Mouse (Mus musculus): Measurements from ENCODE around the gene Steap2. TPM values are rescaled to one million over a fixed set of nuclear protein-coding genes. Genes with fewer than 3 reads are reported as not detected.

Steap2 gene
- polyA plus RNA-seq, 1 experiment from 2014 or later: 6.3 TPM

DNA sequence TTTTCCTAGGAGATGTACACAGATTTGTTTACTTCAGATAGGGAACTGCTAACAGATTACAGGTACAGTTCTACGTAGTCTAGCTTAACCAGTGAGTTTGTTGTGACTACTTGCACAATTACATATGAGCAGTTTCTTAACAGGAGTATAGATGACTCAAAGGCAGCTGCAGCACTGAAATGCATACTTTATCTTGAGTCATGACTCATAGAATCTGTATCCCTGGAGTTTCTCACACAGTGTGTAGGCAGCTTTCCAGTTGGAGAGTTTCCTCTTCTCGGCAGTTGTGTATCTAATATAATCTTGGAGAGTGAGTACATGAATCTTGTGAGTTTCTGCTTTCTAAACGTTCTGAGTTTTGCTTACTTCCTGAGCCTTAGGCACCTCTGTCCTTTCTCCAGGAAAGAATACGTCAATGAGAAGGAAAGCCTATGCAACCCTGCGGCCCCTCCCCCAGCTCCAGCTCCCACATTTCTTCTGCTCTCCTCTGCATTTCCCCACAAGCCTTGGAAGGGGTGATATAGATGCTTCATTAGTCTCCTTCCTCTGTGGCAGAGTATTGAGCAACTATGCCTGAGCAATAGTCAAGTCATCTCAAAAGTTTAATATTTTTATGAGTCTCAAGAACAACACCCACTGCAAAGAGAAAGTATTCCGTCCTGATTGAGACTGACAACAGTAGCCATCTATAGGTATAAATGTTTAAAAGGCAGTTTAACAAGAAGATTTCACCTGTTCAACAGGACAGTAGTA, 45.4 kb downstream of the Steap2 start:
- DNase-seq (ENCODE audit: low spot score, missing footprints) (no peak), ATAC-seq (ENCODE audit: low FRiP score) (no peak)
- no peak overlapping the region for H3K4me3 ChIP-seq (ENCODE audit: low read depth, low read length)
- H3K27ac ChIP-seq (ENCODE audit: low read depth, low read length): no peak overlapping the region
- no peak overlapping the region for H3K9ac ChIP-seq (ENCODE audit: low read length)
- no peaks in the 10 kb centered on the region for H3K9me3 ChIP-seq (ENCODE audit: control insufficient read depth, low read length)
- no peaks in the 10 kb centered on the region for H3K4me1 ChIP-seq (ENCODE audit: control insufficient read depth, insufficient read depth, low read length)
- no peaks in the 10 kb centered on the region for H3K36me3 ChIP-seq (ENCODE audit: control insufficient read depth, insufficient read depth, low read length)
- WGBS: 81% methylated on average over 6 of the region's 6 CpGs
- H3K27me3 ChIP-seq (ENCODE audit: control insufficient read depth, insufficient read depth, low read length): no peaks in the 10 kb centered on the region
- no peak overlapping the region for H3K4me2 ChIP-seq

- no peak overlapping the region for H3K4me3 ChIP-seq (ENCODE audit: low read depth, low read length)
- DNase-seq (ENCODE audit: low spot score, missing footprints) (no peak), ATAC-seq (ENCODE audit: low FRiP score) (peak; percentile 61; the same call in 1 of the 2 replicates)
- H3K4me1 ChIP-seq (ENCODE audit: control insufficient read depth, insufficient read depth, low read length): no peaks in the 10 kb centered on the region
- H3K4me2 ChIP-seq: no peak overlapping the region
- no peak overlapping the region for H3K9ac ChIP-seq (ENCODE audit: low read length)
- H3K9me3 ChIP-seq (ENCODE audit: control insufficient read depth, low read length): no peaks in the 10 kb centered on the region
- WGBS: 13% methylated on average over 1 of the region's 1 CpGs
- H3K27ac ChIP-seq (ENCODE audit: low read depth, low read length): no peak overlapping the region
- no peaks in the 10 kb centered on the region for H3K36me3 ChIP-seq (ENCODE audit: control insufficient read depth, insufficient read depth, low read length)
- no peaks in the 10 kb centered on the region for H3K27me3 ChIP-seq (ENCODE audit: control insufficient read depth, insufficient read depth, low read length)
Observed at GRCm38 (mm10) chr5:5646173-5646572, 48.2 kb downstream of the Steap2 start.

DNA sequence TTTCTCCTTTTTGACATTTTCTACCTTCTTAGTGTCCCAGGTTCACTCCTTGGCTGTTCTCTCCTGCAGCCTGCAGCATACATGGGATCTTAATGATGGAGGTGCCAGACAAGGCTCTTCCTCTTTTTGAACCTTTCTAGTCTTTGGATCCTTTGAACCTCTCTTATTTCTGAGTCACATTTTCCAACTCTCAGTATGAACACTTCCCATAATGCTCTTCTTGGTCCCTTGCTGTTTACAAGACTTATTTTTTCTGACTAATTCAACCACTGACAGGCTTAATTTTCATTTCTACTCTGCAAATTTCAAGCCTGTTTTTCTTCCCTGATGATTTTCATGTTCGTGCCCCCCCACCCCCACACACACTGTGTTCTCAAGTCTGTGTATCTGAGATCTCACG, 55.9 kb downstream of the Steap2 start:
- ATAC-seq (ENCODE audit: low FRiP score): no peak
- no peak for DNase-seq (ENCODE audit: low spot score, missing footprints)
- no peak overlapping the region for H3K9ac ChIP-seq (ENCODE audit: low read length)

GRCm38 (mm10) chr5:5625491-5625890, 68.9 kb downstream of the Steap2 start:
- H3K4me1 ChIP-seq (ENCODE audit: control insufficient read depth, insufficient read depth, low read length): no peaks in the 10 kb centered on the region
- H3K36me3 ChIP-seq (ENCODE audit: control insufficient read depth, insufficient read depth, low read length): no peaks in the 10 kb centered on the region
- no peaks in the 10 kb centered on the region for H3K27me3 ChIP-seq (ENCODE audit: control insufficient read depth, insufficient read depth, low read length)
- ATAC-seq (ENCODE audit: low FRiP score): no peak
- no peak for DNase-seq (ENCODE audit: low spot score, missing footprints)
- H3K9ac ChIP-seq (ENCODE audit: low read length): no peak overlapping the region
- H3K4me2 ChIP-seq: no peak overlapping the region
- WGBS: 84% methylated on average over 3 of the region's 3 CpGs
- no peaks in the 10 kb centered on the region for H3K9me3 ChIP-seq (ENCODE audit: control insufficient read depth, low read length)
- H3K27ac ChIP-seq (ENCODE audit: low read depth, low read length): no peak overlapping the region
- H3K4me3 ChIP-seq (ENCODE audit: low read depth, low read length): no peak overlapping the region

More for the DNA sequence above, 55.9 kb downstream of the Steap2 start:
- Histone ChIP-seq H3K4me3 (ENCODE audit: low read depth, low read length) (no peak overlapping the region), H3K27me3 (ENCODE audit: control insufficient read depth, insufficient read depth, low read length) (no peaks in the 10 kb centered on the region), H3K36me3 (ENCODE audit: control insufficient read depth, insufficient read depth, low read length) (no peaks in the 10 kb centered on the region), H3K4me2 (no peak overlapping the region), H3K4me1 (ENCODE audit: control insufficient read depth, insufficient read depth, low read length) (no peaks in the 10 kb centered on the region), H3K27ac (ENCODE audit: low read depth, low read length) (no peak overlapping the region), H3K9me3 (ENCODE audit: control insufficient read depth, low read length) (no peaks in the 10 kb centered on the region)
- WGBS: 58% methylated on average over 2 of the region's 2 CpGs

DNA sequence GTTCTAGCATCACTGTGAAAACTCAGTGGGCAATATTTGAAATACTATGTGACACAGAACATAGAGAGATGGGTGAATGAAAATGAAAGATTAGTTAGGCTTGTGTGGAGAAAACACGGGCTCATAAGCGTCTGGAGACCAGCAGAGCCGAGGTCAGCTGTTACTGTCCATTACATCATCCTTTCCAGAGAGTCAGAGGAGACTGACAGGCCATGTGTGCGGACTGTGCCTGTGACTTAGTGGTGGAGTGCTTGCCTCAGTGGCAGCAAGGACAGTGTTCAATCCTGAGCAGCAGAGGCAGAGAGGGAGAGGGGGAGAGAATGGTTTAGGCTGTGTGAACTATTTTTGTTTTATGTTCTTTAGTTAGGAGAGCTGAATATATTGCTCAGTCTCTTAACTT, 76.0 kb downstream of the Steap2 start:
- no peak overlapping the region for H3K9ac ChIP-seq (ENCODE audit: low read length)
- H3K4me2 ChIP-seq: no peak overlapping the region
- no peaks in the 10 kb centered on the region for H3K36me3 ChIP-seq (ENCODE audit: control insufficient read depth, insufficient read depth, low read length)
- 81% methylated on average over 4 of the region's 4 CpGs for WGBS
- H3K27me3 ChIP-seq (ENCODE audit: control insufficient read depth, insufficient read depth, low read length): no peaks in the 10 kb centered on the region
- H3K4me3 ChIP-seq (ENCODE audit: low read depth, low read length): no peak overlapping the region
- DNase-seq (ENCODE audit: low spot score, missing footprints) (no peak), ATAC-seq (ENCODE audit: low FRiP score) (no peak; the same call in 1 of the 2 replicates)
- no peak overlapping the region for H3K27ac ChIP-seq (ENCODE audit: low read depth, low read length)
- no peaks in the 10 kb centered on the region for H3K9me3 ChIP-seq (ENCODE audit: control insufficient read depth, low read length)
- no peaks in the 10 kb centered on the region for H3K4me1 ChIP-seq (ENCODE audit: control insufficient read depth, insufficient read depth, low read length)

Other genes starting within 250 kb of the Steap2 start
- not detected in 2 replicates for gene 1700015F17Rik, start 215.4 kb downstream of the Steap2 start, polyA plus RNA-seq (2014; fragmentation: Nextera tagmentation; extraction: Ambion mirVana)
- 26.0 and 27.1 TPM in 2 replicates for gene Cldn12, start 179.6 kb downstream of the Steap2 start, polyA plus RNA-seq (2014; fragmentation: Nextera tagmentation; extraction: Ambion mirVana)
- gene Gtpbp10, start 135.0 kb downstream of the Steap2 start, polyA plus RNA-seq (2014; fragmentation: Nextera tagmentation; extraction: Ambion mirVana): 37.2 and 40.0 TPM in 2 replicates
- 4.5 and 4.7 TPM in 2 replicates for gene Gm8773, start 120.8 kb downstream of the Steap2 start, polyA plus RNA-seq (2014; fragmentation: Nextera tagmentation; extraction: Ambion mirVana)
- gene Cfap69, start 30.3 kb downstream of the Steap2 start, polyA plus RNA-seq (2014; fragmentation: Nextera tagmentation; extraction: Ambion mirVana): 5.3 TPM in 2 replicates
- gene Steap1, start 54.7 kb upstream of the Steap2 start, polyA plus RNA-seq (2014; fragmentation: Nextera tagmentation; extraction: Ambion mirVana): 4.1 and 4.6 TPM in 2 replicates

All from midbrain, embryonic 11.5 days (tissue).